Mouse (Mus musculus): ENCODE results near the gene Kcnq1. TPM values are rescaled to one million over a fixed set of nuclear protein-coding genes. Genes with fewer than 3 reads are reported as not detected.

The Kcnq1 gene
- polyA plus RNA-seq, 1 experiment from 2014 or later = 1.5 TPM

DNA sequence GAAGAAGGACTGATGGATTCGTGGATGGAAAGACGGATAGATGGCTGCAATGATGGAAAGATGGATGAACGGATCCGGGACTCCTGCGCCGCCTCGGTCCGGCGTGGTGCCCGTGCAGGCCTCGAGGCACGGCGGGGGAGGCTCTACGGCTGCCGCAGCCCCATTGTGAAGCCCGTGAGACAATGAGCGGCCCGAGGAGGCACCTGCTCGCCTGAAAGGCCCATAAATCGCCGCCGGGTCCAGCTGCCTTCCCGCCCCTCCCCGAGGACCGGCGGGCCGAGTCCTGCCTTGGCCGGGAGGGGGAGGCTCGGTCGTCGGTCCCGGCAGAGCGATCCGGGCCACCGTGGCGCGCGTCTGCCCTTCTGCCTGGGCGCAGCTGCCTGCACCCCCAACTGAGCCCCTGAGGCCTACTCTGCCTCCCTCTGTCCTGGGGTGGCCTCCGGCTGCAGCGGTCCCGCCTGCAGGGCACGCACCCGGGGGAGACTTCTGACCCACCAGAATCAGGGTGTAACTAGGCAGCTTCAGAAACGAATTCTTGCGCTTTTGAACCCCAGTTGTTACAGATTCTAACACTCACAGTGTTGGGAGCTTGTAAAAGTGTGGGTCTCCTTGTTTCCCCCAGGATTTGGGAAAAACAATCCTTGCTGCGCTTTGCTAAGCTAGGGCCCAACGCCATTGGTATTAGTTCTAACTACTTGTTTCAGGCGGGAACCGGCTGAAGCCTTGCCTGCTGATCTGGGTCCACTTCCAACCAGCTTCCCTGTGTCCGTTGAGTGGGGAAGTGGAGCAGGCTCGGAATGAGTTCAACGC, 339.7 kb downstream of the Kcnq1 start:
- no peak overlapping the region for H3K27ac ChIP-seq (replicated peaks; ENCODE audit: low read depth, low read length)
- H3K4me3 ChIP-seq (ENCODE audit: low read depth, low read length) = peak overlapping the region; percentile 28
- H3K36me3 ChIP-seq (ENCODE audit: control insufficient read depth, insufficient read depth, low read length) = no peaks in the 10 kb centered on the region
- H3K9me3 ChIP-seq (ENCODE audit: control insufficient read depth, low read length) = no peaks in the 10 kb centered on the region
- H3K9ac ChIP-seq (ENCODE audit: low read length) = peak overlapping the region; percentile 63
- peaks cover 35% of the 10 kb centered on the region for H3K27me3 ChIP-seq (ENCODE audit: control insufficient read depth, insufficient read depth, low read length)
- ATAC-seq (ENCODE audit: insufficient number of reproducible peaks, low FRiP score, low TSS enrichment, low read depth) (0 out of 2 replicates have a peak, but pooled peaks have one; percentile 55), DNase-seq (ENCODE audit: low spot score) (peak; percentile 61)
- WGBS = 4% methylated on average over 46 of the region's 53 CpGs
- peaks cover 12% of the 10 kb centered on the region for H3K4me1 ChIP-seq (ENCODE audit: control insufficient read depth, insufficient read depth, low read length)
- H3K4me2 ChIP-seq (ENCODE audit: low read depth, severe bottlenecking) = peak overlapping the region; percentile 60

DNA sequence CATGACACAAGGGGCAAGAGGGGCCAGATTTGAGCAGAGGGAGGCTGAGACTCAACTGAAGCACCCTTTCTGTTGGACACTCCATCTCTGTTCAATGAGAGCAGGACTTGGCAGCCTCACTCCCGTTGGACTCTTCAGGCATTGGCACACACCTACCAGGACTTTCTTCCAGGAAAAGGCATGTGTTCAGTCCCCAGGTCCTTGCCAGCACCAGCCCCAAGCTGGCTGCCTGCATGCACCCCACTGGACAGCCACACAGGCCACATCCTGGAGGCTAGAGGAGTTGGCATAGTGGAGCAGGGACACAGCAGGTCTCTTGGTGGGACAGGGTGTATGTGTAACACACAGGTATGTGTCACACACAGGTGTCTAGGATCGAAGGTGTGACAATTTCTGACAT, 341.0 kb downstream of the Kcnq1 start:
- H3K4me3 ChIP-seq (ENCODE audit: low read depth, low read length) = no peak overlapping the region
- no peak overlapping the region for H3K27ac ChIP-seq (replicated peaks; ENCODE audit: low read depth, low read length)
- DNase-seq (ENCODE audit: low spot score) = no peak
- H3K9ac ChIP-seq (ENCODE audit: low read length) = no peak overlapping the region
- ATAC-seq (ENCODE audit: insufficient number of reproducible peaks, low FRiP score, low TSS enrichment, low read depth) = no peak
- H3K27me3 ChIP-seq (ENCODE audit: control insufficient read depth, insufficient read depth, low read length) = peaks cover 35% of the 10 kb centered on the region
- no peak overlapping the region for H3K4me2 ChIP-seq (ENCODE audit: low read depth, severe bottlenecking)
- no peaks in the 10 kb centered on the region for H3K36me3 ChIP-seq (ENCODE audit: control insufficient read depth, insufficient read depth, low read length)
- peaks cover 12% of the 10 kb centered on the region for H3K4me1 ChIP-seq (ENCODE audit: control insufficient read depth, insufficient read depth, low read length)
- 73% methylated on average over 2 of the region's 2 CpGs for WGBS
- no peaks in the 10 kb centered on the region for H3K9me3 ChIP-seq (ENCODE audit: control insufficient read depth, low read length)

DNA sequence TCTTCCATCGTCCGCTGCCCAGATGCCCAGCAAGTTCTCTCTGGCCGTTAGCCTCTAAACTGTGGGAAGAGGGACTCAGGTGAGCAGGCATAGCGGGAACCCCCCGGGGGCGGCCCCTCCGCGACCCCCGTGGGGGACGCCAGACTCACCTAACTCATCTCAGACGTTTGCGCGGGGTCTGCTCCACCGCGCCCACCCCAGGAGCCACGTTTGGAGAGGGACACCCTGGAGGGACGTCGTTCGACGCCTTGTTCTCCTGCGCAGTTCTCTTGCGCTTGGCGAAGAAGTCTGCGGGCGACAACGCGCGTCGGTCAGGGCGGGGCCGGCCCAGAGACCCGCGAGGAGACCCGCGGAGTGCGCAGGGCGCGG, 352.8 kb downstream of the Kcnq1 start:
- Histone ChIP-seq H3K27me3 (ENCODE audit: control insufficient read depth, insufficient read depth, low read length) (no peaks in the 10 kb centered on the region), H3K9me3 (ENCODE audit: control insufficient read depth, low read length) (peaks cover 20% of the 10 kb centered on the region), H3K4me2 (ENCODE audit: low read depth, severe bottlenecking) (peak overlapping the region; percentile 62), H3K4me1 (ENCODE audit: control insufficient read depth, insufficient read depth, low read length) (0 out of 2 replicates have a peak, but pooled peaks cover 15% of the 10 kb centered on the region), H3K36me3 (ENCODE audit: control insufficient read depth, insufficient read depth, low read length) (no peaks in the 10 kb centered on the region), H3K27ac (replicated peaks; ENCODE audit: low read depth, low read length) (peak overlapping the region; percentile 72; the same call in 1 of the 2 replicates), H3K4me3 (ENCODE audit: low read depth, low read length) (peak overlapping the region; percentile 72), H3K9ac (ENCODE audit: low read length) (peak overlapping the region; percentile 88)
- WGBS = 20% methylated on average over 27 of the region's 38 CpGs
- DNase-seq (ENCODE audit: low spot score) = no peak
- ATAC-seq (ENCODE audit: insufficient number of reproducible peaks, low FRiP score, low TSS enrichment, low read depth) = no peak

DNA sequence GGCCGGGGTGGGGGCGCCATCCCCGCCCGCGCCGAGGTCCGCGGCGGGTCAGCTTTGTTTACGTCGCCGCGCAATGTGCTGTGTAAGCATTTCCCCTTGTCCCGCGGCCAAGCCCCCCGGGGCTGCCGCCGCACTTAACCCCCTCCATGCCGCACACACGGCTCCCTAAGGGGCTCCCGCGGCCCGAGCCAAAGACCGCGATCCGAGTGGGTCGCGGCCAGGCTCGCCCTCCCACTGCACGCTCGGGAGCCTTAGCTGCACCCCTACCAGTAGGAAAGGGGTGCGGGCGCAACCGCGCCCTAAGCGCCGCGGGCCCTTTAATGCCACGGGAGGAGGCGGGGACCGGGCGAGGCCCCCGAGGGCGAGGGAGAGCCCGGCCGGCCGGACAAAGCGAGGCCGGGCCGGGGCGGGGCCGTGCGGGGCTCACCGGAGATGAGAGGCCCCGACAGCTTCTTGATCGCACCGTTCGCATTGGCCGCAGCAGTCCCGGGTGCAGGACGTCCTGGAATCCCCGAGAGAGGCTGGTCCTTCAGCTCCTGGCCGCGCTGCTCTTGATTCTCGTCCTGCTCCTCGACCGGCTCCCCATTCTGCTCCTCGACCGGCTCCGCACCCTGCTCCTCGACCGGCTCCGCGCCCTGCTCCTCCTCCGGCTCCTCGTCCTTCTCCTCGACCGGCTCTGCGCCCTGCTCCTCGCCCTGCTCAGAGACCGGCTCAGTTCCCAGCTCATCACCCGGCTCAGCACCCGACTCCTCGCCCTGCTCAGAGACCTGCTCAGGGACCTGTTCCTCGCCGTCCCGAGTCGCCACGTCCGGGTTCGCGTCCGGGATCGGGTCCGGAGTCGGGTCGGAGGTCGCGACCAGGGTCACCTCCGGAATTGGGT, 353.4 kb downstream of the Kcnq1 start:
- Histone ChIP-seq H3K4me1 (ENCODE audit: control insufficient read depth, insufficient read depth, low read length) (0 out of 2 replicates have a peak, but pooled peaks cover 19% of the 10 kb centered on the region), H3K27me3 (ENCODE audit: control insufficient read depth, insufficient read depth, low read length) (no peaks in the 10 kb centered on the region)
- no peak for ATAC-seq (ENCODE audit: insufficient number of reproducible peaks, low FRiP score, low TSS enrichment, low read depth)

DNA sequence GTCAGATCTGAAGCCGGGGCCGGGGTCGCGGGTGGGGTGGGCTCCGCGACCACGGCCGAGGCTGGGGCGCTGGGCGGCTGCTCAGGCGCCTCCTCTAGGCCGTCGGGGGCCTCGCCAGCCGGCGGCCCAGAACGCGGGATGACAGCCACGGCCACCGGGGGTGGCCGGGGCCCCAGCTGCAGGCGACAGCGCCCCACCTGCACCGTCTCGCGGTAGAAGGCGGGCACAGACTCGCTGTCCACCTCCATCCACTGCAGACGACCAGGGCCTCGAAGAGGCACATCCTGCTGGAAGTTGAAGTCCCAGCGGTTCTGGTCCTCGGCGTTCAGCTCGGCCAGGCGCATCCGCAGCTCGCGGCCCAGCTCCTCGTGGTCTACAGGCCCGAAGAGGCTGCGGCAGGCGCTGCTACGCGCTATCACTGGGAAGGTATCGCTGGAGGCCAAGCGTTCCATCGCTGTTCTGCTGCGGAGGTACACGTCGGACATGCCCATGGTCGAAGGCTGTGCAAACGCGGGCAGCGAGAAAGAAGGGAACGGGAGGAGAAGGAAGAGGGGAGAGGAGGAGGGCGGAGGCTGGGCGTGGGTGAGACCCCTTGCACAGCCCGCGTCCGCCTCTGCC, 354.2 kb downstream of the Kcnq1 start:
- WGBS = 31% methylated on average over 56 of the region's 60 CpGs
- DNase-seq (ENCODE audit: low spot score) = no peak

More for the DNA sequence above, 353.4 kb downstream of the Kcnq1 start:
- H3K9me3 ChIP-seq (ENCODE audit: control insufficient read depth, low read length) = peaks cover 20% of the 10 kb centered on the region
- peak; percentile 57 for DNase-seq (ENCODE audit: low spot score)
- H3K27ac ChIP-seq (replicated peaks; ENCODE audit: low read depth, low read length) = peak overlapping the region; percentile 72
- peak overlapping the region; percentile 88 for H3K9ac ChIP-seq (ENCODE audit: low read length)
- WGBS = 28% methylated on average over 92 of the region's 100 CpGs
- H3K36me3 ChIP-seq (ENCODE audit: control insufficient read depth, insufficient read depth, low read length) = no peaks in the 10 kb centered on the region
- H3K4me3 ChIP-seq (ENCODE audit: low read depth, low read length) = peak overlapping the region; percentile 72
- H3K4me2 ChIP-seq (ENCODE audit: low read depth, severe bottlenecking) = peak overlapping the region; percentile 62

DNA sequence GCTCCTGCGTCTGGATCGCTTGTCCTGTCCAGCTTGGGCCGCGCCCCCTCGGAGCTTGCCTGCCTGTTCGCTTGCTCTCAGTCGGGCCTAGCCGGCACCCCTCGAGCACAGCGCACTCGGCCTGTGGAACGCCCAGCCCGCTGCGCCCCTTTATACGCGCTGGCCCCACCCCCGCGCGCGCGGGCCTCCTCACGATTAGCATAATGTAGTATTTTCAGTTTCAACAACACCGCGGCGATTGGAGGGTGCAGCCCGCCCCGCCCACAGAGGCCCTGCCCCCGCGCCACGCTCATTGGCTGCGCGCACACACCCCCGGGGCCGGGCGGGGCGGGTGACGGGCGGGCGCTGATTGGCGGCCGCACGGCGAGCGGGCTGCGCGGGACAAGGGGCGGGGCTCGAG, 354.7 kb downstream of the Kcnq1 start, which contains the start of gene Cdkn1c:
Gene Cdkn1c (minus strand): TSS at position 177 of the 400 bp plus-strand sequence.
- peak; percentile 78 for ATAC-seq (ENCODE audit: insufficient number of reproducible peaks, low FRiP score, low TSS enrichment, low read depth)
- peak within 1 kb of the TSS; percentile 62 for H3K4me2 ChIP-seq (ENCODE audit: low read depth, severe bottlenecking)
- no peaks in the 10 kb centered on the region for H3K36me3 ChIP-seq (ENCODE audit: control insufficient read depth, insufficient read depth, low read length)
- WGBS = 24% methylated on average over 35 of the region's 48 CpGs
- peak within 1 kb of the TSS; percentile 88 for H3K9ac ChIP-seq (ENCODE audit: low read length)
- H3K4me3 ChIP-seq (ENCODE audit: low read depth, low read length) = peak within 1 kb of the TSS; percentile 72
- H3K9me3 ChIP-seq (ENCODE audit: control insufficient read depth, low read length) = peaks cover 20% of the 10 kb centered on the region
- peak; percentile 94 for DNase-seq (ENCODE audit: low spot score)
- H3K27me3 ChIP-seq (ENCODE audit: control insufficient read depth, insufficient read depth, low read length) = no peaks in the 10 kb centered on the region
- peaks cover 22% of the 10 kb centered on the region; the same call in 1 of the 2 replicates for H3K4me1 ChIP-seq (ENCODE audit: control insufficient read depth, insufficient read depth, low read length)
- peak within 1 kb of the TSS; percentile 76 for H3K27ac ChIP-seq (replicated peaks; ENCODE audit: low read depth, low read length)

More for the DNA sequence above, 354.2 kb downstream of the Kcnq1 start:
- Histone ChIP-seq H3K27ac (replicated peaks; ENCODE audit: low read depth, low read length) (peak overlapping the region; percentile 72), H3K36me3 (ENCODE audit: control insufficient read depth, insufficient read depth, low read length) (no peaks in the 10 kb centered on the region), H3K9ac (ENCODE audit: low read length) (peak overlapping the region; percentile 88), H3K9me3 (ENCODE audit: control insufficient read depth, low read length) (peaks cover 20% of the 10 kb centered on the region), H3K4me3 (ENCODE audit: low read depth, low read length) (peak overlapping the region; percentile 72), H3K27me3 (ENCODE audit: control insufficient read depth, insufficient read depth, low read length) (no peaks in the 10 kb centered on the region), H3K4me2 (ENCODE audit: low read depth, severe bottlenecking) (peak overlapping the region; percentile 62), H3K4me1 (ENCODE audit: control insufficient read depth, insufficient read depth, low read length) (0 out of 2 replicates have a peak, but pooled peaks cover 20% of the 10 kb centered on the region)
- ATAC-seq (ENCODE audit: insufficient number of reproducible peaks, low FRiP score, low TSS enrichment, low read depth) = 0 out of 2 replicates have a peak, but pooled peaks have one; percentile 0

DNA sequence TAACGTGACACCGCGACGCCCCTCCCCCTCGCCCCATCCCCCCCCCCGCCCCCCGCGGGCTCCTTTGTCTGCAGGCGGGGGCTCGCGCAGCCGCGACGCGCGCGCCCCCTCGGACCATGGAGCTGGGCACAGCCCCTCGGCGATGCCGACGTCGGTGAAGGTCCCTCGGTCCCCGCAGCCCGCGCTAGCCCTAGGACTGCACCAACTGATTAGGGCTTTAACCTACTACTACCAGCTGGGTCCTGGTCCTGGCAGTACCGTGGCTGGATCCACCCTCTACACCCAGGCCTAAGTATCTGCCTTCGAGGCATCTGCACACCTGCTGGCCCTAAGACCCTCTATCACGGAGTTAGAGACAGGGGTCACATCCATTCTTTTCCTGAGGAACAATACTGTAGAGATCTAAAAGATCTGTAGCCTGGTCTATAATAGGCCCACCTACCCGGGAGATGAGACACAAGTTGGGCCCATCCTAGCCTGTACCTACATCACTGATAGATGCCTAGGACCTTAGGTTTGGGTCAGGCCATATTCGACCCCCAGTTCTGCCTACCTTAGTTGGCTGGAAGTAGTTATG, 355.2 kb downstream of the Kcnq1 start:
- Histone ChIP-seq H3K27me3 (ENCODE audit: control insufficient read depth, insufficient read depth, low read length) (no peaks in the 10 kb centered on the region), H3K36me3 (ENCODE audit: control insufficient read depth, insufficient read depth, low read length) (no peaks in the 10 kb centered on the region), H3K4me2 (ENCODE audit: low read depth, severe bottlenecking) (peak overlapping the region; percentile 30; the same call in 1 of the 2 replicates), H3K4me1 (ENCODE audit: control insufficient read depth, insufficient read depth, low read length) (peaks cover 23% of the 10 kb centered on the region; the same call in 1 of the 2 replicates), H3K4me3 (ENCODE audit: low read depth, low read length) (0 out of 2 replicates have a peak overlapping the region, but pooled peaks have one; percentile 0), H3K9me3 (ENCODE audit: control insufficient read depth, low read length) (peaks cover 20% of the 10 kb centered on the region), H3K27ac (replicated peaks; ENCODE audit: low read depth, low read length) (peak overlapping the region; percentile 76), H3K9ac (ENCODE audit: low read length) (peak overlapping the region; percentile 2; the same call in 1 of the 2 replicates)
- WGBS = 20% methylated on average over 27 of the region's 32 CpGs
- ATAC-seq (ENCODE audit: insufficient number of reproducible peaks, low FRiP score, low TSS enrichment, low read depth) (peak; percentile 10; the same call in 1 of the 2 replicates), DNase-seq (ENCODE audit: low spot score) (no peak)

Data from limb, embryonic 11.5 days (tissue).